Mouse (Mus musculus) small intestine, adult 2 months (tissue): ENCODE results near the gene Rhbdd2. TPM values are rescaled to one million over a fixed set of nuclear protein-coding genes. Genes with fewer than 3 reads are reported as not detected.

Experiments used
- H3K27ac ChIP-seq: fragments of 200-500 bp; 2 replicates; pipeline ENCODE4 v1.5.1; 2012; ENCODE audit warnings: low read depth, low read length, control low read depth, inconsistent platforms; ENCODE audit not compliant: insufficient read depth
- H3K27me3 ChIP-seq: fragments of 200-500 bp; 2 replicates; pipeline ENCODE4 v1.6.1; 2012; ENCODE audit warnings: mild to moderate bottlenecking, moderate library complexity, low read length, inconsistent platforms; ENCODE audit not compliant: control insufficient read depth, insufficient read depth
- H3K36me3 ChIP-seq: fragments of 200-500 bp; 2 replicates; pipeline ENCODE4 v1.6.1; 2012; ENCODE audit warnings: mild to moderate bottlenecking, low read length, control low read depth, inconsistent platforms; ENCODE audit not compliant: control insufficient read depth, insufficient read depth
- H3K4me1 ChIP-seq: fragments of 200-500 bp; 2 replicates; pipeline ENCODE4 v1.6.1; 2012; ENCODE audit warnings: low read length, inconsistent platforms, mixed read lengths; ENCODE audit not compliant: control insufficient read depth, insufficient read depth, insufficient read length
- H3K4me3 ChIP-seq: fragments of 200-500 bp; 2 replicates; pipeline ENCODE4 v1.5.1; 2012; ENCODE audit warnings: low read depth, mild to moderate bottlenecking, control low read depth, inconsistent platforms, low read length, moderate library complexity
- CTCF ChIP-seq: fragments of 200-500 bp; IDR thresholded peaks from 2 replicates; pipeline ENCODE4 v1.5.1; 2012; ENCODE audit warnings: low read depth, mild to moderate bottlenecking, control low read depth, inconsistent platforms, low read length, moderate library complexity, mixed read lengths; ENCODE audit not compliant: insufficient replicate concordance, insufficient read length; ENCODE audit errors: extremely low read depth
- POLR2A ChIP-seq: fragments of 200-500 bp; IDR thresholded peaks from 2 replicates; pipeline ENCODE4 v1.6.1; 2012; ENCODE audit warnings: low read depth, mild to moderate bottlenecking, control low read depth, inconsistent platforms, low read length, moderate library complexity
- WGBS: fragments of 180-500 bp; shearing (Covaris S2); methylation state at CpG from one replicate; pipeline ENCODE4 v1.1.7; 2018; 5-methylcytosine and 5-hydroxymethylcytosine counted together
- polyA plus RNA-seq: library from polyadenylated mRNA; depleted of rRNA; stranded (reverse); fragments of >200 nt; gene quantifications from 2 replicates; pipeline ENCODE4 v1.2.3, GENCODE M21; 2012

Gene Rhbdd2
- polyA plus RNA-seq, 1 experiment = 13.3 TPM

- H3K36me3 ChIP-seq = 0 out of 2 replicates have a peak, but pooled peaks cover 2% of the 10 kb centered on the region
- no peak overlapping the region for H3K27ac ChIP-seq
- 85% methylated on average over 8 of the region's 8 CpGs for WGBS
- no peak overlapping the region for H3K4me3 ChIP-seq
- no peaks in the 10 kb centered on the region for H3K27me3 ChIP-seq
- peaks cover 32% of the 10 kb centered on the region for H3K4me1 ChIP-seq
- no peak for TF ChIP-seq POLR2A
- no peak for TF ChIP-seq CTCF
Observed at GRCm38 (mm10) chr5:135643869-135644268, 11.5 kb downstream of the Rhbdd2 start.

GRCm38 (mm10) chr5:135645330-135645729, 12.9 kb downstream of the Rhbdd2 start:
- Histone ChIP-seq H3K27me3 (no peaks in the 10 kb centered on the region), H3K4me3 (no peak overlapping the region), H3K4me1 (peaks cover 32% of the 10 kb centered on the region), H3K36me3 (0 out of 2 replicates have a peak, but pooled peaks cover 2% of the 10 kb centered on the region), H3K27ac (peak overlapping the region; percentile 56)
- WGBS = 32% methylated on average over 5 of the region's 5 CpGs
- TF ChIP-seq POLR2A (no peak), CTCF (no peak)

GRCm38 (mm10) chr5:135646038-135646437, 13.6 kb downstream of the Rhbdd2 start:
- peaks cover 32% of the 10 kb centered on the region for H3K4me1 ChIP-seq
- 22% methylated on average over 6 of the region's 6 CpGs for WGBS
- 0 out of 2 replicates have a peak, but pooled peaks cover 2% of the 10 kb centered on the region for H3K36me3 ChIP-seq
- H3K27ac ChIP-seq = peak overlapping the region; percentile 56
- no peak overlapping the region for H3K4me3 ChIP-seq
- TF ChIP-seq POLR2A (no peak), CTCF (no peak)
- H3K27me3 ChIP-seq = no peaks in the 10 kb centered on the region

DNA sequence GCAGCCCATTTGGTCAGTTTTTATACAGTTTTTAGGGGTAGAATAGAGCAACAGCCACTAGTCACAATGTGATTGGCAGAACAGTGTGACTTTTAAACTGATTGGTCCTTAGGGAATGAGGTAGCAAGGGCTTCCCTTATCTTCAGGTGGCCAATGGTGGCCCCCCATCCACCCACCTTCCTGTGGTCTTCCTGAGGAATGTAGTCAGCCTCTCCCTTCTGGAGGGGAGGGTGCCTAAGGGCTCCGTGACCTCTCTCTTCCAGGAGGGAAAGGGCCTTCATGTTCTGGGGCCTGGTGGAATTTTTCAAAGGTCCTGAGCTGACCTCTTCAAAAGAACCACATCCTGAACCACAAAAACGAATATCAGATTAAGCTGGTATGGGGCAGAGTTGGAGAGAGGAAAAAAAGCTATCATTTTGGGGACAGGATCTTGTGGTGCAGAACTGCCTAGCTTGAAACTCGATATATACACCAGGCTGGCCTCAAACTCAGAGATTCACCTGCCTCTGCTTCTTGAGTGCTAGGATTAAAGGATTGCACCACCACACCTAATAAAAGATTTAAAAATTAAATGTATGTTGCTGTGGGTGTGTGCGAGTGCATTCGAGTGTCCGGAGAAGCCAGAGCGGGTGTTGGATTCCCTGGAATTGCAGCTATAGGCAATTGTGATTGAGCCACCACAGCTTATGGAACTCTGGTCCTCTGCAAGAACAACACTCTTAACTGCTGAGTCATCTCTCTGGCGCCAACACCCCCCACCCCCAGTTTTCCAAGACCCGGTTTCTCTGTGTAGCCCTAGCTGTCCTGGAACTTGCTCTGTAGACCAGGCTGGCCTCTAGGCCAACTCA, 16.3 kb downstream of the Rhbdd2 start:
- peaks cover 25% of the 10 kb centered on the region for H3K4me1 ChIP-seq
- no peaks in the 10 kb centered on the region for H3K36me3 ChIP-seq
- WGBS = 77% methylated on average over 9 of the region's 9 CpGs
- TF ChIP-seq POLR2A (no peak), CTCF (no peak)
- H3K27ac ChIP-seq = no peak overlapping the region
- no peaks in the 10 kb centered on the region for H3K27me3 ChIP-seq
- H3K4me3 ChIP-seq = no peak overlapping the region

DNA sequence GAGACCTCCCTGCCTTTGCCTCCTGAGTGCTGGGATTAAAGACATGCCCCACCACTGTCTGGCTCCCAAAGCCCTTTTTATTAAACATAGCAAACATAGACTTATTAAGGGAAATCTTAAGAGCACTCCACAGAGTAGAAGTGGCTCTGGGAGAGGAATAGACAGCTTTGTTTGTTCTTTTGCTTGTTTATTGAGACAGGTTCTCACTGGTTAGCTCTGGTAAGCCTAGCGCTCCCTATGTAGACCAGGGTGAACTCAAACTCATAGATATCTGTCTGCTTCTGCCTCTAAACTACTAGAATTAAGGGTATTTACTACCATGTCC, 16.9 kb downstream of the Rhbdd2 start:
- Histone ChIP-seq H3K27ac (no peak overlapping the region), H3K4me1 (peaks cover 21% of the 10 kb centered on the region), H3K4me3 (no peak overlapping the region), H3K27me3 (no peaks in the 10 kb centered on the region), H3K36me3 (no peaks in the 10 kb centered on the region)
- 89% methylated on average over 1 of the region's 1 CpGs for WGBS
- TF ChIP-seq CTCF (no peak), POLR2A (no peak)

DNA sequence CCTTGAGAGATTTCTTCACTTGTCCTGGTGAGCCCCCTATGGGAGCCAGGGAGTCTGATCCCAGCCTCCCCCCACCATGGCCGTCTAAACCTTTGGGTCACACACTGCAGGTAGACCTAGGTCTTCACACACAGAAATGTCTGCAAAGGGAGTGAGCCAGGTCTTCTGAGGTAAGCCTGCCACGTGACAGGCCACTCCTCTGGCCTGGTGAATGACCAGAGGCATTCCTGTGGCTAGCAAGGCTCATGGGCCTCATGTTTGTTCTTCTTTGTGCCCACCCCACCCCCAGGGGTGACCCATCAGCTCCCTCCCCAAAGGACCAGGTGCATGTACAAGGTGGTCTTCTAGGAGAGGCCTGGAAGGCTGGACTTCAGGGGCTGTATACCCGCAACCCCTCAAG, 19.1 kb downstream of the Rhbdd2 start:
- Histone ChIP-seq H3K4me3 (no peak overlapping the region), H3K27me3 (no peaks in the 10 kb centered on the region), H3K27ac (no peak overlapping the region), H3K4me1 (peaks cover 12% of the 10 kb centered on the region), H3K36me3 (no peaks in the 10 kb centered on the region)
- TF ChIP-seq CTCF (no peak), POLR2A (no peak)
- 88% methylated on average over 3 of the region's 3 CpGs for WGBS

DNA sequence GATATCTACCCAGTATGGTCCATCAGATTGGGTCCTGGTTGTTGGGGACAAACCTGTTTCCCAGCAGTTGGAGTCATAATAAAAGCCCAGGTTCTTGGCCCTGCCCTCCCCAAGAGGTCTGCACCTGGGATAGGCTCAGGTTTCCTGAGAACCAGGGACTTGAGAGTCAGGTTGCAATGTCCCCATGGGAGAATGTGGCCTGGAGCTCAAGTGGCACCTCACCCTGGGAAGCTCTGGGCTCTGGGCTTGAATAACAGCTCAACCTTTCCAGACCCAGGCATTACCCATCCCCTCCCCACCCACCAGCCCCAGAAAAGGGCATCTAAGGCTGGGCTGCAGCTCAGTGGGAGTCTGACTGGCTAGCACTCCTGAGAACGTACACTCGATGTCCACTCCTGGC, 20.8 kb downstream of the Rhbdd2 start:
- Histone ChIP-seq H3K27ac (no peak overlapping the region), H3K27me3 (no peaks in the 10 kb centered on the region), H3K4me3 (no peak overlapping the region), H3K36me3 (no peaks in the 10 kb centered on the region), H3K4me1 (peaks cover 4% of the 10 kb centered on the region; the same call in 1 of the 2 replicates)
- TF ChIP-seq POLR2A (no peak), CTCF (no peak)
- WGBS = 81% methylated on average over 2 of the region's 2 CpGs
